Mouse (Mus musculus) left cerebral cortex, postnatal 10 days (tissue): ENCODE results near the gene Rita1. TPM values are rescaled to one million over a fixed set of nuclear protein-coding genes. Genes with fewer than 3 reads are reported as not detected.
A peak's percentile ranks its signal among the peaks of the same experiment; 100 is the strongest.

ENCODE experiments used
- DNase-seq, 2 experiments: peaks; one replicate each; pipeline ENCODE4 v3.0.0; 2021 to 2022; ENCODE audit warnings: low spot score in 2 of 2, mixed read lengths in 1 of 2; ENCODE audit errors: extremely low spot score in 1 of 2
- intact Hi-C: fragments of 180-260 bp; cut with DNase I; formaldehyde crosslinking; loops from one replicate; pipeline ENCODE4 v1.15.1; 2025
- total RNA-seq, 2 experiments: library from RNA; stranded (reverse); gene quantifications; 2 replicates each; pipeline ENCODE4 v1.2.3; 2021

Rita1 gene
- total RNA-seq, 2 experiments from 2014 or later = 29.5 to 31.2 TPM

- intact Hi-C loops = no loop called here
- DNase-seq = peak in 1 of 2 experiments; percentile 88
These were observed 49.2 kb downstream of the Rita1 start for GRCm38 (mm10) chr5:120562956-120563913.

- peak; percentile 49 to 81 for DNase-seq
- intact Hi-C loops = no loop called here
These were observed 51.6 kb downstream of the Rita1 start for GRCm38 (mm10) chr5:120560616-120561311.

GRCm38 (mm10) chr5:120560129-120560615 lies 52.2 kb downstream of the Rita1 start:
- intact Hi-C loops = no loop called here
- peak in 1 of 2 experiments; percentile 44 for DNase-seq

- DNase-seq = peak in 1 of 2 experiments; percentile 67
- intact Hi-C loops = no loop called here
These were observed 53.6 kb downstream of the Rita1 start for GRCm38 (mm10) chr5:120558762-120559161.

- intact Hi-C loops = no loop called here
- no peak for DNase-seq
These were observed 54.3 kb downstream of the Rita1 start for GRCm38 (mm10) chr5:120558041-120558440.

GRCm38 (mm10) chr5:120555871-120556270 lies 56.5 kb downstream of the Rita1 start:
- intact Hi-C loops = no loop called here
- no peak for DNase-seq

- intact Hi-C loops = no loop called here
- no peak for DNase-seq
These were observed 61.7 kb downstream of the Rita1 start for GRCm38 (mm10) chr5:120550673-120551072.

- intact Hi-C loops = no loop called here
These were observed 62.3 kb downstream of the Rita1 start for GRCm38 (mm10) chr5:120550137-120550536.

GRCm38 (mm10) chr5:120548236-120548850 lies 64.0 kb downstream of the Rita1 start:
- DNase-seq = no peak
- intact Hi-C loops = no loop called here

More at GRCm38 (mm10) chr5:120550137-120550536, 62.3 kb downstream of the Rita1 start:
- DNase-seq = no peak

Other genes starting within 250 kb of the Rita1 start
- gene Lhx5, start 180.9 kb downstream of the Rita1 start, total RNA-seq = under 1 TPM; 0.20 to 0.32 TPM
- 1 to 10 TPM; 5.0 to 5.3 TPM for gene Sdsl, start 139.8 kb downstream of the Rita1 start, total RNA-seq
- not detected for gene Sds, start 136.1 kb downstream of the Rita1 start, total RNA-seq
- gene Plbd2, start 109.0 kb downstream of the Rita1 start, total RNA-seq = 10 to 100 TPM; 70.6 to 71.5 TPM
- 1 to 10 TPM; 3.5 to 4.0 TPM for gene Slc8b1, start 101.4 kb downstream of the Rita1 start, total RNA-seq
- 10 to 100 TPM; 39.2 to 45.2 TPM for gene Tpcn1, start 23.9 kb downstream of the Rita1 start, total RNA-seq
- under 1 TPM; 0.36 to 0.47 TPM for gene Iqcd, start 23.6 kb downstream of the Rita1 start, total RNA-seq
- gene Ddx54, start 150 bp upstream of the Rita1 start, total RNA-seq = 10 to 100 TPM; 47.5 to 48.8 TPM
- 1 to 10 TPM in 1 of 2 experiments, not detected in 1; 1.1 TPM for gene Cfap73, start 21.6 kb upstream of the Rita1 start, total RNA-seq
- 100 to 1,000 TPM; 107 to 122 TPM for gene Rasal1, start 36.2 kb upstream of the Rita1 start, total RNA-seq
- gene Dtx1, start 99.3 kb upstream of the Rita1 start, total RNA-seq = 10 to 100 TPM; 84.4 to 90.4 TPM
- under 1 TPM in 1 of 2 experiments, not detected in 1; 0.28 TPM for gene Oas2, start 137.3 kb upstream of the Rita1 start, total RNA-seq
- gene Oas3, start 165.1 kb upstream of the Rita1 start, total RNA-seq = under 1 TPM in 1 of 2 experiments, not detected in 1; 0.06 TPM
- not detected for gene Oas1e, start 182.9 kb upstream of the Rita1 start, total RNA-seq
- gene Oas1c, start 199.9 kb upstream of the Rita1 start, total RNA-seq = 1 to 10 TPM; 1.1 TPM
- gene Oas1f, start 234.8 kb upstream of the Rita1 start, total RNA-seq = not detected
- not detected for gene Oas1h, start 248.8 kb upstream of the Rita1 start, total RNA-seq